Comparison of ENCODE assay signal across 10 mouse cellular contexts in genomic region chr11:90019161-90019560, GRCm38 (mm10). TPM values are rescaled to one million over a fixed set of nuclear protein-coding genes. Genes with fewer than 3 reads are reported as not detected.
DNase-seq lines count a peak whose midpoint lies in the region; ATAC-seq lines count a peak whose summit lies in the region.
"Had no signal": no experiment of that assay in that cellular context is flagged by ENCODE, and none has a peak within 500 bp of the region (broad histone marks: within the 10 kb centered on the region; RNA-seq: fewer than 3 reads in every experiment).

No protein-coding gene starts in this region.

- no peaks in the 10 kb centered on the region for H3K27me3 ChIP-seq in forebrain, embryonic 14.5 days (replicated peaks; ENCODE audit: control insufficient read depth, insufficient read depth, low read length)
- H3K27me3 ChIP-seq in forebrain, embryonic 16.5 days (replicated peaks; ENCODE audit: control insufficient read depth, insufficient read depth, low read length): no peaks in the 10 kb centered on the region
- H3K27me3 ChIP-seq in liver, embryonic 11.5 days (replicated peaks; ENCODE audit: control insufficient read depth, insufficient read depth, low read length): no peaks in the 10 kb centered on the region
- 0 out of 2 replicates have a peak, but pooled peaks cover 2% of the 10 kb centered on the region for H3K27me3 ChIP-seq in midbrain, embryonic 13.5 days
- H3K27me3 ChIP-seq: stomach, embryonic 15.5 days had no signal

- H3K27ac ChIP-seq in forebrain, embryonic 14.5 days (ENCODE audit: low read depth, low read length): no peak overlapping the region
- H3K27ac ChIP-seq in forebrain, embryonic 16.5 days (ENCODE audit: low read length): no peak overlapping the region
- no peak overlapping the region for H3K27ac ChIP-seq in liver, embryonic 11.5 days (ENCODE audit: low read depth, low read length)
- H3K27ac ChIP-seq in midbrain, embryonic 13.5 days: no peak overlapping the region
- H3K27ac ChIP-seq: heart, embryonic 13.5 days; stomach, embryonic 15.5 days had no signal

- H3K4me1 ChIP-seq in forebrain, embryonic 14.5 days (ENCODE audit: control insufficient read depth, insufficient read depth, low read length): no peaks in the 10 kb centered on the region
- no peaks in the 10 kb centered on the region for H3K4me1 ChIP-seq in forebrain, embryonic 16.5 days (replicated peaks; ENCODE audit: control insufficient read depth, insufficient read depth, low read length)
- no peaks in the 10 kb centered on the region for H3K4me1 ChIP-seq in liver, embryonic 11.5 days (replicated peaks; ENCODE audit: control insufficient read depth, insufficient read depth, low read length)
- H3K4me1 ChIP-seq in midbrain, embryonic 13.5 days (replicated peaks): no peaks in the 10 kb centered on the region
- H3K4me1 ChIP-seq: heart, embryonic 13.5 days; stomach, embryonic 15.5 days had no signal

- H3K4me3 ChIP-seq in forebrain, embryonic 14.5 days (ENCODE audit: low read depth, low read length): no peak overlapping the region
- no peak overlapping the region for H3K4me3 ChIP-seq in forebrain, embryonic 16.5 days (replicated peaks; ENCODE audit: low read length)
- H3K4me3 ChIP-seq in liver, embryonic 11.5 days (ENCODE audit: low read depth, low read length): no peak overlapping the region
- H3K4me3 ChIP-seq in midbrain, embryonic 13.5 days (replicated peaks): no peak overlapping the region
- H3K4me3 ChIP-seq: heart, embryonic 13.5 days; stomach, embryonic 15.5 days had no signal

- H3K9me3 ChIP-seq in forebrain, embryonic 14.5 days (replicated peaks; ENCODE audit: control insufficient read depth, low read length): no peaks in the 10 kb centered on the region
- no peaks in the 10 kb centered on the region for H3K9me3 ChIP-seq in forebrain, embryonic 16.5 days (ENCODE audit: control insufficient read depth, low read length)
- H3K9me3 ChIP-seq in liver, embryonic 11.5 days (ENCODE audit: control insufficient read depth, low read length): no peaks in the 10 kb centered on the region
- H3K9me3 ChIP-seq in midbrain, embryonic 13.5 days: no peaks in the 10 kb centered on the region
- H3K9me3 ChIP-seq: heart, embryonic 13.5 days; stomach, embryonic 15.5 days had no signal

- no peak overlapping the region for H3K4me2 ChIP-seq in forebrain, embryonic 14.5 days (ENCODE audit: low read length)
- H3K4me2 ChIP-seq in forebrain, embryonic 16.5 days (ENCODE audit: low read length): no peak overlapping the region
- no peak overlapping the region for H3K4me2 ChIP-seq in liver, embryonic 11.5 days
- H3K4me2 ChIP-seq in midbrain, embryonic 13.5 days (replicated peaks): no peak overlapping the region
- H3K4me2 ChIP-seq: heart, embryonic 13.5 days; stomach, embryonic 15.5 days had no signal

- WGBS in forebrain, embryonic 14.5 days: 19% methylated on average over 7 of the region's 7 CpGs
- 17% methylated on average over 7 of the region's 7 CpGs for WGBS in forebrain, embryonic 16.5 days
- WGBS in liver, embryonic 11.5 days: 23% methylated on average over 7 of the region's 7 CpGs
- WGBS in midbrain, embryonic 13.5 days: 21% methylated on average over 7 of the region's 7 CpGs

- no peaks in the 10 kb centered on the region for H3K36me3 ChIP-seq in forebrain, embryonic 14.5 days (ENCODE audit: control insufficient read depth, insufficient read depth, low read length)
- H3K36me3 ChIP-seq in forebrain, embryonic 16.5 days (ENCODE audit: control insufficient read depth, insufficient read depth): no peaks in the 10 kb centered on the region
- no peaks in the 10 kb centered on the region for H3K36me3 ChIP-seq in liver, embryonic 11.5 days (ENCODE audit: control insufficient read depth, insufficient read depth, low read length)
- no peaks in the 10 kb centered on the region for H3K36me3 ChIP-seq in midbrain, embryonic 13.5 days
- H3K36me3 ChIP-seq: heart, embryonic 13.5 days; stomach, embryonic 15.5 days had no signal

- ATAC-seq in forebrain, embryonic 14.5 days: no peak
- no peak for ATAC-seq in forebrain, embryonic 16.5 days
- ATAC-seq in liver, embryonic 11.5 days (replicated peaks; ENCODE audit: low FRiP score): no peak
- no peak for ATAC-seq in midbrain, embryonic 13.5 days

- no peak overlapping the region for H3K9ac ChIP-seq in forebrain, embryonic 14.5 days (ENCODE audit: low read length)
- no peak overlapping the region for H3K9ac ChIP-seq in forebrain, embryonic 16.5 days (replicated peaks; ENCODE audit: low read depth, low read length)
- no peak overlapping the region for H3K9ac ChIP-seq in liver, embryonic 11.5 days (ENCODE audit: low read depth, low read length)
- no peak overlapping the region for H3K9ac ChIP-seq in midbrain, embryonic 13.5 days (replicated peaks)
- H3K9ac ChIP-seq: heart, embryonic 13.5 days; stomach, embryonic 15.5 days had no signal

- DNase-seq in forebrain, embryonic 14.5 days (ENCODE audit: low spot score): peak; percentile 66
- DNase-seq in liver (peak; percentile 20), NIH3T3 (ENCODE audit: low read depth) (peak; percentile 73)
- no peak for DNase-seq in liver, embryonic 11.5 days (ENCODE audit: low spot score)
- DNase-seq in kidney, postnatal 36 days: peak; percentile 43 to 74
- peak; percentile 42 for DNase-seq in right cerebral cortex, postnatal 4 days

RNA-seq across cellular contexts. Expression of gene Tmem100, which starts 11.0 kb away (rescaled TPM):
- 6.7 and 7.6 TPM in 2 replicates for polyA plus RNA-seq in forebrain, embryonic 14.5 days (2014; fragmentation: Nextera tagmentation; extraction: Ambion mirVana)
- polyA plus RNA-seq in forebrain, embryonic 16.5 days (2015; fragmentation: Nextera tagmentation; extraction: Ambion mirVana): 5.0 and 6.7 TPM in 2 replicates
- polyA plus RNA-seq in liver, embryonic 11.5 days (2014; fragmentation: Nextera tagmentation; extraction: Ambion mirVana): 1.3 and 1.5 TPM in 2 replicates
- polyA plus RNA-seq in midbrain, embryonic 13.5 days (2015; fragmentation: Nextera tagmentation; extraction: Ambion mirVana): 5.6 and 6.9 TPM in 2 replicates

RNA-seq across cellular contexts. Expression of gene Pctp, which starts 16.5 kb away (rescaled TPM):
- polyA plus RNA-seq in forebrain, embryonic 14.5 days (2014; fragmentation: Nextera tagmentation; extraction: Ambion mirVana): 0.48 and 0.80 TPM in 2 replicates
- polyA plus RNA-seq in forebrain, embryonic 16.5 days (2015; fragmentation: Nextera tagmentation; extraction: Ambion mirVana): 0.87 and 1.3 TPM in 2 replicates
- 13.9 and 14.5 TPM in 2 replicates for polyA plus RNA-seq in liver, embryonic 11.5 days (2014; fragmentation: Nextera tagmentation; extraction: Ambion mirVana)
- 2.5 and 2.6 TPM in 2 replicates for polyA plus RNA-seq in midbrain, embryonic 13.5 days (2015; fragmentation: Nextera tagmentation; extraction: Ambion mirVana)
